Mouse (Mus musculus) liver, adult 2 months (tissue): Measurements from ENCODE around the gene Nop10.

Experiments used
- CTCF ChIP-seq: fragments of 200-500 bp; IDR thresholded peaks from 2 replicates; pipeline ENCODE4 v1.5.1; 2011; ENCODE audit warnings: low read depth, low read length, control low read depth
- POLR2A ChIP-seq: fragments of 200-500 bp; IDR thresholded peaks from 2 replicates; pipeline ENCODE4 v1.6.1; 2011; ENCODE audit warnings: low read length, control low read depth; ENCODE audit not compliant: insufficient read depth; ENCODE audit errors: extremely low read depth

GRCm38 (mm10) chr2:112215977-112216376 lies 45.7 kb upstream of the Nop10 start:
- TF ChIP-seq POLR2A, result no peak
- peak; percentile 45 for TF ChIP-seq CTCF
